Mouse (Mus musculus) MEL (cell line): ENCODE measurements around the gene Tpcn1.

Source experiments
- CHD1 ChIP-seq: IDR thresholded peaks from 2 replicates; pipeline ENCODE4 v1.6.1; 2012; ENCODE audit warnings: low read depth, mild to moderate bottlenecking, inconsistent platforms, low read length, improper control_type of control experiment
- CTCF ChIP-seq, 3 experiments: IDR thresholded peaks in 2 of 3; conservative IDR thresholded peaks in 1 of 3; 2 replicates each; pipeline ENCODE4 v1.5.1; 2011 to 2012; ENCODE audit warnings: low read length in 3 of 3, low read depth in 2 of 3, mild to moderate bottlenecking in 2 of 3, improper control_type of control experiment in 1 of 3, inconsistent platforms in 1 of 3, mixed read lengths in 1 of 3, moderate library complexity in 1 of 3; ENCODE audit not compliant: control insufficient read depth in 1 of 3, insufficient read depth in 1 of 3, poor library complexity in 1 of 3, severe bottlenecking in 1 of 3
- GATA1 ChIP-seq: IDR thresholded peaks from 2 replicates; pipeline ENCODE4 v1.6.1; 2011; ENCODE audit warnings: low read depth, low read length, improper control_type of control experiment
- NELFE ChIP-seq: IDR thresholded peaks from 2 replicates; pipeline ENCODE4 v1.6.1; 2011; ENCODE audit warnings: low read depth, low read length, improper control_type of control experiment
- POLR2A ChIP-seq, 2 experiments: IDR thresholded peaks; 2 replicates each; pipeline ENCODE4 v1.6.1; 2011 to 2012; ENCODE audit warnings: low read length in 2 of 2, mild to moderate bottlenecking in 2 of 2, control low read depth in 1 of 2, improper control_type of control experiment in 1 of 2, low read depth in 1 of 2, moderate library complexity in 1 of 2; ENCODE audit not compliant: control insufficient read depth in 1 of 2, insufficient read depth in 1 of 2, poor library complexity in 1 of 2
- TBP ChIP-seq: IDR thresholded peaks from 2 replicates; pipeline ENCODE4 v1.8.0; 2011; ENCODE audit warnings: low read depth, low read length, improper control_type of control experiment
- TCF12 ChIP-seq: IDR thresholded peaks from 2 replicates; pipeline ENCODE4 v1.6.1; 2014; ENCODE audit warnings: low read depth, mild to moderate bottlenecking, inconsistent platforms, low read length, improper control_type of control experiment, moderate library complexity
- USF1 ChIP-seq: IDR thresholded peaks from 2 replicates; pipeline ENCODE4 v1.6.1; 2014; ENCODE audit warnings: low read depth, mild to moderate bottlenecking, inconsistent platforms, low read length, improper control_type of control experiment, moderate library complexity
- ZC3H11A ChIP-seq: IDR thresholded peaks from 2 replicates; pipeline ENCODE4 v1.6.1; 2012; ENCODE audit warnings: low read depth, mild to moderate bottlenecking, inconsistent platforms, low read length, improper control_type of control experiment

DNA sequence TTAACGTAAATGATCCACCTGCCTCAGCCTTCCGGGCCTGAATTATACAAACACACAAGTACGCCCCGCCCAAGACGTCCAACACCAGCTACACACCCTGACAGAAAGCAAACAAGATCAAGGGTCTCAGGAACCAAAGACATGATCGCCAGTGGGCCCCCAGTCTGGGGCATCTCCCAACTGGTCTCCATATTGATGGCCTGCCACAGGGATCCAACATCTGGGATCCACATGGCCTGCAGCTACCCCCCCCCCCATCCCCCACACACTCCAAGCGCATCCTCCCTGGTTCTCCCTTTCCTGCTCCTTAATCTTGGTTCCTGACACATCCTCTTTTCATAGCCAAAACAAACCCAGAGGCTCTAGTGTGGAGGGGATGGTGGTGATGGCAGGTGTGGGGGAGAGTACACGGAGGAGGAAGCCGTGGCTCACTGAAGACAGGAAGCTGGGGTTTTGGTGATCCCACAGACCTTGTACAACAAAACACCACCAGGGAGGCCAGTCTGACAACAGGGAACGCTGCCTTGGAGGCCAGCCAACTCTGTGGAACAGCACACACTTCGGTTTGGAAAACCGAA, 9.9 kb downstream of the Tpcn1 start:
- TF ChIP-seq GATA1 (no peak), CHD1 (no peak), NELFE (no peak), CTCF (IDR thresholded peaks at IDR 0.05 in 2 of 3, conservative IDR thresholded peaks at IDR 0.05 in 1 of 3; ENCODE audit: control insufficient read depth in 1 of 3, insufficient read depth in 1 of 3, low read depth in 2 of 3, low read length in 3 of 3, poor library complexity in 1 of 3, severe bottlenecking in 1 of 3) (no peak), USF1 (no peak), TBP (no peak), POLR2A (IDR thresholded peaks at IDR 0.05; ENCODE audit: control insufficient read depth in 1 of 2, insufficient read depth in 1 of 2, low read depth in 1 of 2, low read length in 2 of 2, poor library complexity in 1 of 2) (no peak), ZC3H11A (no peak), TCF12 (no peak)
